Mouse (Mus musculus) hematopoietic multipotent progenitor cell, adult 10-12 weeks (in vitro differentiated cells): ENCODE data around the gene Hdac8. TPM values are rescaled to one million over a fixed set of nuclear protein-coding genes. Genes with fewer than 3 reads are reported as not detected.

Source experiments
- polyA plus RNA-seq: library from polyadenylated mRNA; stranded (reverse); fragments of >175 nt; gene quantifications from 2 replicates; pipeline ENCODE4 v1.2.3, GENCODE M21; 2012; ENCODE audit warnings: low replicate concordance

Hdac8 gene
- polyA plus RNA-seq, result 2.3 and 6.1 TPM in 2 replicates

DNA sequence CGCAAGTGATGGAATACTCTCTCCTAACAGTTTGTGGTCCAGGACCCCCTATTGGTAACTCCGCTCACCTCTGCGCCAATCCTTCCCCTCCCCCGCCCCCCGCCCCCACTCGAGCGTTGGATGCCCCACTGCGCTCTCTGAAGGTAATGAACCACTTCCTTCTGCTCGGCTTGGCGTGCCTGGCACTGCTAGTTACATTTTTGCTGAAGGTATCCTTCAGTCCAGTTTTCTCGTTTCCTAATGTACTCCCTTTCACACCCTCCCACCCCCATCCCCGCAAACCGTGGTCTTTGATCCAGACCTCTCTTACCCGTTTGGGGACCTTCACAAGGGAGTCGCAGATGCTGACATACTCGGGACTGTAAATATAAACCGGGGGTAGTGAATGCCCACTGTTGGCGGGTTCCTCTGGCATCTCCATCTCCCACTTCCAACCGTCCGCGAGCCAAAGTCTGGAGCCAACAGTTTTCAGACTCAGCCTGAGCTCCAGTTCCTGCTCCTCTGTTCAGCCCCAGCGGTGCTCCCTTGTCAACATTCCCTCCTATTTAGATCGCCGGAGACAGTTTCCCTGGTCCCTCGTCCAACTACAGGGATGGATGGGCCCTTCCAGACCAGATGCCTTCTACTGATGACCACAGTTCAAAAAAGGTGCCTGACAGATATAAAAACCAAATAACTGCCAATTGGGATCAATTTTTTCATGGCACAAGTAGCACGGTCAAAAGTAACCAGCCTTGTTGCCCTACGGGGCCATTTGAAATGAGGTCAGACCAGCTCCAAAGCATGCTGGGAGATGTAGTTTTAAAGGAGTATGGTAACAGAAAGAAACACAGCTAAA, at the start of gene Hdac8:
Gene Hdac8 (minus strand): TSS at position 716 of the 838 bp plus-strand sequence.

DNA sequence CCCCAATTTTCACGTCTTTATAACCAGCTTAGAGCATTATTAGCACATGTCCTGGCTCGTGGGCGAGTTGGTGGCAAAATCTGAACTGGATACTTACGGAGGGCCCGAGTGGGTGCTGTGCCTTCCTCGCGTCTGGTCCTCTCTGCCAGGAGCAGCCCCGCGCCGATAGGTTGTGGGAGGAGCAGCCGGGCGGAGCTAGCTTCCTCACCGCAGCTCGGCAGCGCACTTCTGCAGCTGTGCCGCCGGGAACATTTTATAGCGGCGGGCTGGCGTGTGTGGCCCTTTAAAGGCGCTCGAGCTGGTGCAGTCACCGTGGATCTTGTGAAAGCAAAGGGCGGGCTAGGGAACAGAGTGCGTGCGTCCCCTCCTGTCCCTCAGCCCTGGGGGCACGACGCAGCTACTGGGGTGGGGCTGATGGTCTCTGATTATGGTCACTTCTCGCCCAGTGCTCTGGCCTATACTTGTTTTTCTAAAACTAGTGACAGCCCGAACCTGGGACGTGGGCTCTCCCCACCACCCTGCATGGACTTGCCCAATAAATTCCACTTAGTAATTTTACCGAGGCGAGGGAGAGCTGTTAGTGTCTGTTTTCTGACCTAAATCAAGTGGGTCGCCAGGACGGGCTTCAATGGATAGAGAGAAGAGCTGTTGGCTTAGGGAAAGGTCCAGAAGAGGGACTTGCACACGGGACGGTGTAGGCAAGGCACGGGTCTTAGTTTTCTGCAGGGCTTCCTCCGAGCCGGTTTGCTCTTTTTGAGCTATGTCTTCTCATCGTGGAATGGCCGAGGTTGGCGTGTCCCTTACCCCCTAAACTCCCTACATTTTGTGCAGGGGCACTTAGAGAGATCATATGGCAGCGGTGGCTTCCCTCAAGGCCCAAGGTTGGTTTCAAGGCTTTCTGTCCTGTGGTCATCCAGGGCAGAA, 253.0 kb downstream of the Hdac8 start, which contains the start of gene Cited1:
Gene Cited1 (minus strand): TSS at position 245 of the 924 bp plus-strand sequence.

Other genes with a start within 250 kb of the Hdac8 start
- 1.4 and 3.0 TPM in 2 replicates for gene Phka1, start 138.9 kb upstream of the Hdac8 start, polyA plus RNA-seq
- not detected in 2 replicates for gene Gm3880, start 181.6 kb upstream of the Hdac8 start, polyA plus RNA-seq
- not detected in 2 replicates for gene Gm9112, start 202.3 kb upstream of the Hdac8 start, polyA plus RNA-seq
- not detected in 2 replicates for gene Dmrtc1b, start 202.5 kb upstream of the Hdac8 start, polyA plus RNA-seq